Mouse (Mus musculus): ENCODE data around the gene Eepd1.

DNA sequence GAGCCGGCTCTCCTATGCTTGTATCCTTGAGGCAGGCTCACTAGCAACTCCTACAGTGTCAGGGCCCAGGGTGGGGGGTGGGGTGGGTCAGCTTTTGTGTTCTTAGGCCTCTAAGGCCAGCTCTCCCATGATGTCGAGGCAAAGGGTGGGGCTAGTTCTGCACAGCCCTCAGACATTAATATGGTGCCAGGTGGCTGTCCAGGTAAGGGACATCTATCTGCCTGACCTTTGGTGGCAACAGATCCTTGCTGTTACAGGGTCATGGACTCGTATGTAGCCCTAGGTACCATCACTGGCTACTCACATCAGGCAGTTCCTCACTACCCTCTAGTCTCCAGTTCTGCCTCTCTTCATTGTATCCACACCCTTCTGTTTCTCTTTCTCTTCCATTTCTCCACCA lies 87.4 kb downstream of the Eepd1 start:
- TF ChIP-seq CTCF (IDR thresholded peaks at IDR 0.05; ENCODE audit: insufficient read depth, low read length) (no peak), POLR2A (IDR thresholded peaks at IDR 0.05; ENCODE audit: borderline replicate concordance, extremely low read depth, low read depth, low read length) (no peak)
